Comparison of ENCODE assay signal across 11 mouse cellular contexts in the genomic region with DNA sequence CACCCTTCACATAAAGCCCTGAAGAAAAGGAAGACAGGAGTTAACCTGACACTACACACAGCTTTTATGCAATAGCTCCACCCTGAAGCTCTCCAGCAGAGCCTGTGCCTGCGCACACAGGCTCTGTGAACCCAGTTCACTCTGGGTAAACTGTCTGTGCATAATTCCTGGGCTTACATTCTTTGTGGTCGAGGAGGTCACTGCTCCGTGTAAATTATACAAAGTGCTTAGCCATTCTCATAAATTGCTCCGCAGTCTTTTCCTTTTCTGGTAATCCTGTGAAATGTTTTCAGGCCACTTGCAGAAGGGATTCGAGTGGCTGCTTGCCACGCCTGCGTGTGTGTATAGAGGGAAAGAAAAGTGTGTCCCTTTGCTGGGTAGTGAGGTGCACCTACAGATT.
A peak's percentile ranks its signal among the peaks of the same experiment; 100 is the strongest.
DNase-seq lines count a peak whose midpoint lies in the region; ATAC-seq and TF ChIP-seq lines count a peak whose summit lies in the region.
"Had no signal": no experiment of that assay in that cellular context is flagged by ENCODE, and none has a peak within 500 bp of the region (broad histone marks: within the 10 kb centered on the region; RNA-seq: fewer than 3 reads in every experiment).

No protein-coding gene starts in this region.

- no peaks in the 10 kb centered on the region for H3K27me3 ChIP-seq in liver, adult 2 months (ENCODE audit: control insufficient read depth, insufficient read depth, low read length)
- H3K27me3 ChIP-seq in forebrain, embryonic 16.5 days (replicated peaks; ENCODE audit: control insufficient read depth, insufficient read depth, low read length) = no peaks in the 10 kb centered on the region
- H3K27me3 ChIP-seq in small intestine, adult 2 months (ENCODE audit: control insufficient read depth, insufficient read depth, low read length) = no peaks in the 10 kb centered on the region
- H3K27me3 ChIP-seq: CH12.LX had no signal

- no peaks in the 10 kb centered on the region for H3K4me1 ChIP-seq in liver, adult 2 months (ENCODE audit: control insufficient read depth, insufficient read depth, low read length)
- H3K4me1 ChIP-seq in forebrain, embryonic 16.5 days (replicated peaks; ENCODE audit: control insufficient read depth, insufficient read depth, low read length) = peaks cover 15% of the 10 kb centered on the region
- peaks cover 9% of the 10 kb centered on the region; the same call in 1 of the 2 replicates for H3K4me1 ChIP-seq in small intestine, adult 2 months (ENCODE audit: control insufficient read depth, insufficient read depth, insufficient read length, low read length)

- no peak for TF ChIP-seq CTCF in liver, adult 2 months (IDR thresholded peaks at IDR 0.05; ENCODE audit: low read depth, low read length)
- TF ChIP-seq CTCF in small intestine, adult 2 months (IDR thresholded peaks at IDR 0.05; ENCODE audit: extremely low read depth, insufficient read length, insufficient replicate concordance, low read depth, low read length) = no peak

- TF ChIP-seq POLR2A in liver, adult 2 months (IDR thresholded peaks at IDR 0.05; ENCODE audit: extremely low read depth, insufficient read depth, low read length) = no peak
- no peak for TF ChIP-seq POLR2A in small intestine, adult 2 months (IDR thresholded peaks at IDR 0.05; ENCODE audit: low read depth, low read length)

- no peak overlapping the region for H3K27ac ChIP-seq in liver, adult 2 months (replicated peaks; ENCODE audit: insufficient read depth, low read depth, low read length)
- H3K27ac ChIP-seq in forebrain, embryonic 16.5 days (ENCODE audit: low read length) = no peak overlapping the region
- H3K27ac ChIP-seq in small intestine, adult 2 months (ENCODE audit: insufficient read depth, low read depth, low read length) = peak overlapping the region; percentile 77
- H3K27ac ChIP-seq: liver, embryonic 14.5 days had no signal

- WGBS in liver, adult 2 months = 50% methylated on average over 7 of the region's 7 CpGs
- WGBS in forebrain, embryonic 16.5 days = 40% methylated on average over 7 of the region's 7 CpGs
- 57% methylated on average over 7 of the region's 7 CpGs for WGBS in small intestine, adult 2 months

- H3K36me3 ChIP-seq in liver, adult 2 months (ENCODE audit: control insufficient read depth, insufficient read depth, low read length) = no peaks in the 10 kb centered on the region
- H3K36me3 ChIP-seq in forebrain, embryonic 16.5 days (ENCODE audit: control insufficient read depth, insufficient read depth) = no peaks in the 10 kb centered on the region
- no peaks in the 10 kb centered on the region for H3K36me3 ChIP-seq in small intestine, adult 2 months (ENCODE audit: control insufficient read depth, insufficient read depth, low read length)

- no peaks in the 10 kb centered on the region for H3K9me3 ChIP-seq in forebrain, embryonic 16.5 days (ENCODE audit: control insufficient read depth, low read length)

- no peak overlapping the region for H3K9ac ChIP-seq in liver, adult 2 months (ENCODE audit: low read depth, low read length)
- no peak overlapping the region for H3K9ac ChIP-seq in forebrain, embryonic 16.5 days (replicated peaks; ENCODE audit: low read depth, low read length)
- H3K9ac ChIP-seq: liver, embryonic 14.5 days had no signal

- peak; percentile 14; the same call in 1 of the 2 replicates for ATAC-seq in forebrain, embryonic 16.5 days

- no peak overlapping the region for H3K4me3 ChIP-seq in liver, adult 2 months (ENCODE audit: insufficient read depth, low read depth, low read length)
- no peak overlapping the region for H3K4me3 ChIP-seq in forebrain, embryonic 16.5 days (replicated peaks; ENCODE audit: low read length)
- H3K4me3 ChIP-seq in small intestine, adult 2 months (ENCODE audit: low read depth, low read length) = no peak overlapping the region

- peak; percentile 6 for DNase-seq in liver, adult 2 months (ENCODE audit: extremely low read depth, low read depth, low spot score)
- DNase-seq in liver = no peak
- DNase-seq in kidney, postnatal 10 days = peak; percentile 66
- DNase-seq in urinary bladder, adult 2 months (ENCODE audit: low spot score) = no peak
- no peak for DNase-seq in ovary, postnatal 36 days (ENCODE audit: low spot score)
- DNase-seq in cerebellum, postnatal 25 days = no peak
- DNase-seq: cerebellum, adult 9-10 months had no signal

- H3K4me2 ChIP-seq in forebrain, embryonic 16.5 days (ENCODE audit: low read length) = no peak overlapping the region

- no peaks in the 10 kb centered on the region for H3K79me2 ChIP-seq in liver, adult 2 months (ENCODE audit: control insufficient read depth, insufficient read depth, low read length)

Comparison
In these comparisons a context has a peak if more than half of its experiments do, and no peak if none do; other contexts are left out.
1. DNase-seq: peak in liver, adult 2 months (single experiment) and kidney, postnatal 10 days (single experiment); none in liver (single experiment), urinary bladder, adult 2 months (single experiment), ovary, postnatal 36 days (single experiment) and cerebellum, postnatal 25 days (0 of 2).